Mouse (Mus musculus): ENCODE measurements around the gene Secisbp2. TPM values are rescaled to one million over a fixed set of nuclear protein-coding genes. Genes with fewer than 3 reads are reported as not detected.

Gene Secisbp2
- polyA plus RNA-seq, 1 experiment: 8.7 TPM

DNA sequence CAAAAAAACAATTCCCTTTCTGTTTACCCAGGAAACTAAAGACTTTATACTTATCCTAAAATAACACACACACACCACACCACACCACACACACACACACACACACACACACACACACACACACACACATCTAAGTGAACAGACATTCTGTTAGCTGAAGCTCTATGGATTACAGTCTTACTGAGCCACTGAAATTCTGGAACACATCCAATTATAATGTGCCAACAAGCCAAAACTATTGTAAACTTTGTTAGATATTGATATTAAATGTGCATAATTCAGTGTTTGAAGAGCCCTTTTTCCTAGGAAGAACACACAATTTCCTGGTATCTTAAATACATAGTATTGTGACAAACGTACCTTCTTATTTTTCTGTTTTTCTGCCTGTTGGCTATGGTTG is 34.2 kb upstream of the Secisbp2 start:
- Histone ChIP-seq H3K27me3 (ENCODE audit: control insufficient read depth, insufficient read depth, insufficient read length) (no peaks in the 10 kb centered on the region), H3K4me2 (ENCODE audit: low read depth) (no peak overlapping the region), H3ac (ENCODE audit: control insufficient read depth, insufficient read length) (no peak overlapping the region), H3K79me2 (ENCODE audit: control insufficient read depth, insufficient read depth) (no peaks in the 10 kb centered on the region), H3K36me3 (ENCODE audit: control insufficient read depth, insufficient read depth) (no peaks in the 10 kb centered on the region), H3K4me3 (no peak overlapping the region)
- no peak for TF ChIP-seq MAX (IDR thresholded peaks at IDR 0.05; ENCODE audit: low read depth)
- TF ChIP-seq TCF12 (IDR thresholded peaks at IDR 0.05; ENCODE audit: insufficient read depth, poor library complexity, severe bottlenecking): no peak
- no peak for TF ChIP-seq USF1 (IDR thresholded peaks at IDR 0.05; ENCODE audit: low read depth)
- no peak for TF ChIP-seq CEBPB (IDR thresholded peaks at IDR 0.05; ENCODE audit: insufficient read depth, poor library complexity, severe bottlenecking)
- TF ChIP-seq REST (IDR thresholded peaks at IDR 0.05; ENCODE audit: insufficient read depth, insufficient read length): no peak
- no peak for TF ChIP-seq MYOD1 (IDR thresholded peaks at IDR 0.05; ENCODE audit: control insufficient read depth in 1 of 3, insufficient read length in 2 of 3, low read depth in 2 of 3)
- TF ChIP-seq POLR2AphosphoS2 (IDR thresholded peaks at IDR 0.05; ENCODE audit: insufficient read length, low read depth): no peak
- TF ChIP-seq TCF3 (IDR thresholded peaks at IDR 0.05; ENCODE audit: insufficient read length, low read depth): no peak
- no peak for TF ChIP-seq E2F4 (IDR thresholded peaks at IDR 0.05; ENCODE audit: insufficient read depth)
- TF ChIP-seq SRF (IDR thresholded peaks at IDR 0.05; ENCODE audit: control insufficient read depth, insufficient read length, low read depth): no peak
- TF ChIP-seq POLR2A (IDR thresholded peaks at IDR 0.05; ENCODE audit: insufficient read length, low read depth): no peak
- TF ChIP-seq MYOG (IDR thresholded peaks at IDR 0.05; ENCODE audit: control insufficient read depth in 1 of 3, insufficient read depth in 1 of 3, insufficient read length in 2 of 3, low read depth in 2 of 3): no peak

DNA sequence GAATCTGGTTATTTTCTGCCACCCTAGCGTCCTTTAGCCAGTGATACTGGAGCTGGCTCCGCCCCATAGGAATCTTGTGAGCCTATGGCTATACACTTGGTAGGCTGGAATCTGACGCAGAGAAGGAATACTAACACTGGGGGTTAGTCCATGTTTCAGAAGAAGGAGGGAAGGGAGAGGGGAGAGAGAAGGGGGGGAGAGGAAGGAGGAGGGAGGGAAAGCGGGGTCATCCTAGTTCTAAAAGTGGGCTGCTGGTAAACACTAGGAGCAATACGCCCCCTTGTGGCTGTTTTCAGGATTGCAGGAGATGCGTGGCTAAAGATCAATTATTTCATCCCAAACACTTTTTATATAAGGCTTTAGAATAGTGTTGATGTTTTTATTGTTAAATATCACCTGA is 33.6 kb upstream of the Secisbp2 start:
- TF ChIP-seq TCF3 (IDR thresholded peaks at IDR 0.05; ENCODE audit: insufficient read length, low read depth): no peak
- no peak for TF ChIP-seq MYOG (IDR thresholded peaks at IDR 0.05; ENCODE audit: control insufficient read depth in 1 of 3, insufficient read depth in 1 of 3, insufficient read length in 2 of 3, low read depth in 2 of 3)
- TF ChIP-seq SRF (IDR thresholded peaks at IDR 0.05; ENCODE audit: control insufficient read depth, insufficient read length, low read depth): no peak
- TF ChIP-seq REST (IDR thresholded peaks at IDR 0.05; ENCODE audit: insufficient read depth, insufficient read length): no peak
- TF ChIP-seq MAX (IDR thresholded peaks at IDR 0.05; ENCODE audit: low read depth): no peak
- TF ChIP-seq POLR2AphosphoS2 (IDR thresholded peaks at IDR 0.05; ENCODE audit: insufficient read length, low read depth): no peak
- TF ChIP-seq E2F4 (IDR thresholded peaks at IDR 0.05; ENCODE audit: insufficient read depth): no peak
- TF ChIP-seq CEBPB (IDR thresholded peaks at IDR 0.05; ENCODE audit: insufficient read depth, poor library complexity, severe bottlenecking): no peak
- TF ChIP-seq TCF12 (IDR thresholded peaks at IDR 0.05; ENCODE audit: insufficient read depth, poor library complexity, severe bottlenecking): no peak
- no peak for TF ChIP-seq MYOD1 (IDR thresholded peaks at IDR 0.05; ENCODE audit: control insufficient read depth in 1 of 3, insufficient read length in 2 of 3, low read depth in 2 of 3)
- no peak for TF ChIP-seq USF1 (IDR thresholded peaks at IDR 0.05; ENCODE audit: low read depth)
- TF ChIP-seq POLR2A (IDR thresholded peaks at IDR 0.05; ENCODE audit: insufficient read length, low read depth): no peak
- no peak overlapping the region for H3ac ChIP-seq (ENCODE audit: control insufficient read depth, insufficient read length)
- no peak overlapping the region for H3K4me3 ChIP-seq
- peak overlapping the region; percentile 18 for H3K4me2 ChIP-seq (ENCODE audit: low read depth)
- no peaks in the 10 kb centered on the region for H3K36me3 ChIP-seq (ENCODE audit: control insufficient read depth, insufficient read depth)
- no peaks in the 10 kb centered on the region for H3K27me3 ChIP-seq (ENCODE audit: control insufficient read depth, insufficient read depth, insufficient read length)
- H3K79me2 ChIP-seq (ENCODE audit: control insufficient read depth, insufficient read depth): no peaks in the 10 kb centered on the region

DNA sequence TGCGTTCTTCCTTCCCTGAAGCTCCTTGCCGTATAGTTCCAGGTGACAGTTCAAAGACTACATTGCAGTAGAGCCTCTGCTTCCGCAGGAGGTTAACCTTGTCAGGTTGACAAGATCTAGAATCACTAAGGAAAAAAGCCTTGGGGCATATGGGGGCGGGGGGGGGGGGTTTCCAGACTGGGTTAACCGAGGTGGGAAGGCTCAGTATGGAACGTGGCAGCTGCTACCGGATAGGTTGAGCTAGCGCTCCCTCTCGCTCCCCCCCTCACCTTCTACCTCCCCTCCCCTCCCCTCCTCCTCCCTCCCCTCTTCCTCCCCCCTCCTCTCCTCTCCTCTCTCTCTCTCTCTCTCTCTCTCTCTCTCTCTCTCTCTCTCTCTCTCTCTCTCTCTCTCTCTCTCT is 32.9 kb upstream of the Secisbp2 start:
- Histone ChIP-seq H3K4me3 (no peak overlapping the region), H3K36me3 (ENCODE audit: control insufficient read depth, insufficient read depth) (no peaks in the 10 kb centered on the region), H3K27me3 (ENCODE audit: control insufficient read depth, insufficient read depth, insufficient read length) (no peaks in the 10 kb centered on the region), H3K79me2 (ENCODE audit: control insufficient read depth, insufficient read depth) (no peaks in the 10 kb centered on the region), H3ac (ENCODE audit: control insufficient read depth, insufficient read length) (no peak overlapping the region), H3K4me2 (ENCODE audit: low read depth) (no peak overlapping the region)
- TF ChIP-seq MAX (IDR thresholded peaks at IDR 0.05; ENCODE audit: low read depth) (no peak), USF1 (IDR thresholded peaks at IDR 0.05; ENCODE audit: low read depth) (no peak), MYOG (IDR thresholded peaks at IDR 0.05; ENCODE audit: control insufficient read depth in 1 of 3, insufficient read depth in 1 of 3, insufficient read length in 2 of 3, low read depth in 2 of 3) (no peak), TCF3 (IDR thresholded peaks at IDR 0.05; ENCODE audit: insufficient read length, low read depth) (no peak)

DNA sequence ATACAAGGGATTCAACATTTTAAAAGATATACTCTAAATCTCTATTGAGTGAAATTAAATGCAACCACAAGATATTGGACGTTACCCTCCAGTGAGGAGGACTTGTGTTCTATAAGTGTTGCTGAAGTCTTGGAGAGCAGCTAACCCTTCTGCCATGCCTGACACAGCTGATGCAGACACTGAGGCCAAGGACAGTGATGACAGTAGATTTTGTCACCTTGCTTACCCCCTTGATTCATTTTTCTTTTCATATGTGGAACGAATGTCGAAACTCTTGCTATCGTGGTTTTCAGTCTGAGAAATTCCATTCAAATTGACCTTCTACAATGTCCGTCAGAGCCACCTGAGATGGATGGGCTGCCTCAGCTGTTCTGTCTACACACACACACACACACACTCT is 28.9 kb upstream of the Secisbp2 start:
- no peak overlapping the region for H3K4me3 ChIP-seq
- H3ac ChIP-seq (ENCODE audit: control insufficient read depth, insufficient read length): no peak overlapping the region
- H3K79me2 ChIP-seq (ENCODE audit: control insufficient read depth, insufficient read depth): no peaks in the 10 kb centered on the region
- peaks cover 5% of the 10 kb centered on the region for H3K27me3 ChIP-seq (ENCODE audit: control insufficient read depth, insufficient read depth, insufficient read length)
- no peak overlapping the region for H3K4me2 ChIP-seq (ENCODE audit: low read depth)
- no peaks in the 10 kb centered on the region for H3K36me3 ChIP-seq (ENCODE audit: control insufficient read depth, insufficient read depth)
- TF ChIP-seq E2F4 (IDR thresholded peaks at IDR 0.05; ENCODE audit: insufficient read depth) (no peak), USF1 (IDR thresholded peaks at IDR 0.05; ENCODE audit: low read depth) (no peak), POLR2A (IDR thresholded peaks at IDR 0.05; ENCODE audit: insufficient read length, low read depth) (no peak), MAX (IDR thresholded peaks at IDR 0.05; ENCODE audit: low read depth) (no peak), POLR2AphosphoS2 (IDR thresholded peaks at IDR 0.05; ENCODE audit: insufficient read length, low read depth) (no peak), SRF (IDR thresholded peaks at IDR 0.05; ENCODE audit: control insufficient read depth, insufficient read length, low read depth) (no peak), TCF3 (IDR thresholded peaks at IDR 0.05; ENCODE audit: insufficient read length, low read depth) (no peak), REST (IDR thresholded peaks at IDR 0.05; ENCODE audit: insufficient read depth, insufficient read length) (no peak), CEBPB (IDR thresholded peaks at IDR 0.05; ENCODE audit: insufficient read depth, poor library complexity, severe bottlenecking) (no peak), TCF12 (IDR thresholded peaks at IDR 0.05; ENCODE audit: insufficient read depth, poor library complexity, severe bottlenecking) (no peak), MYOG (IDR thresholded peaks at IDR 0.05; ENCODE audit: control insufficient read depth in 1 of 3, insufficient read depth in 1 of 3, insufficient read length in 2 of 3, low read depth in 2 of 3) (no peak), MYOD1 (IDR thresholded peaks at IDR 0.05; ENCODE audit: control insufficient read depth in 1 of 3, insufficient read length in 2 of 3, low read depth in 2 of 3) (no peak)

DNA sequence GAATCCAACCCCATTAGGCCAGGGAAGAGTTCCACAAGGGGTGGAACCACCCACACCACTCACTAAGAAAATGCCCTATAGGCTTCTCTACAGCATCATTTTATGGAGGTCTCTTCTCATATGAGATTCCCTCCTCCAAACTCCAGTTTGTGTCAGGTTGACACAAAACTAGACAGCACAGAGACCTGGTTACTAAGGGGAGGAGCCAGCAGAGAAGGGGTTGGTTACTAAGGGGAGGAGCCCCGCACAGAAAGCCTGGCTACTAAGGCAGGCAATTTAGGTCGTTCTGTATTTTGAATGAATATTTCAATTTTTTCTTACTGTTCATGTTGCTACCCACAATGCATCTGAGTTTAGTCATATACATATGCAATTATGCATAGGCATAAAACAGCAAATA is 27.8 kb upstream of the Secisbp2 start:
- Histone ChIP-seq H3K4me3 (no peak overlapping the region), H3K79me2 (ENCODE audit: control insufficient read depth, insufficient read depth) (no peaks in the 10 kb centered on the region), H3ac (ENCODE audit: control insufficient read depth, insufficient read length) (no peak overlapping the region), H3K36me3 (ENCODE audit: control insufficient read depth, insufficient read depth) (no peaks in the 10 kb centered on the region), H3K27me3 (ENCODE audit: control insufficient read depth, insufficient read depth, insufficient read length) (peaks cover 5% of the 10 kb centered on the region), H3K4me2 (ENCODE audit: low read depth) (no peak overlapping the region)
- TF ChIP-seq TCF3 (IDR thresholded peaks at IDR 0.05; ENCODE audit: insufficient read length, low read depth) (no peak), MYOG (IDR thresholded peaks at IDR 0.05; ENCODE audit: control insufficient read depth in 1 of 3, insufficient read depth in 1 of 3, insufficient read length in 2 of 3, low read depth in 2 of 3) (no peak), USF1 (IDR thresholded peaks at IDR 0.05; ENCODE audit: low read depth) (no peak), REST (IDR thresholded peaks at IDR 0.05; ENCODE audit: insufficient read depth, insufficient read length) (no peak), POLR2A (IDR thresholded peaks at IDR 0.05; ENCODE audit: insufficient read length, low read depth) (no peak), POLR2AphosphoS2 (IDR thresholded peaks at IDR 0.05; ENCODE audit: insufficient read length, low read depth) (no peak), SRF (IDR thresholded peaks at IDR 0.05; ENCODE audit: control insufficient read depth, insufficient read length, low read depth) (no peak)
